Mouse (Mus musculus) c-Kit-positive CD71-negative TER-119-negative erythroid progenitor cells, embryonic 14.5 days (primary cell): ENCODE data around the gene Sugp2.
"Not testable (repeated sequence)": the region's sequence is repeated elsewhere in the genome, so short reads cannot be mapped to it uniquely, and the experiment has no call there.

Source experiments
- DNase-seq: peaks from one replicate; pipeline ENCODE4 v3.0.0-alpha.2; 2013; ENCODE audit warnings: low read depth

Gene Sugp2

DNA sequence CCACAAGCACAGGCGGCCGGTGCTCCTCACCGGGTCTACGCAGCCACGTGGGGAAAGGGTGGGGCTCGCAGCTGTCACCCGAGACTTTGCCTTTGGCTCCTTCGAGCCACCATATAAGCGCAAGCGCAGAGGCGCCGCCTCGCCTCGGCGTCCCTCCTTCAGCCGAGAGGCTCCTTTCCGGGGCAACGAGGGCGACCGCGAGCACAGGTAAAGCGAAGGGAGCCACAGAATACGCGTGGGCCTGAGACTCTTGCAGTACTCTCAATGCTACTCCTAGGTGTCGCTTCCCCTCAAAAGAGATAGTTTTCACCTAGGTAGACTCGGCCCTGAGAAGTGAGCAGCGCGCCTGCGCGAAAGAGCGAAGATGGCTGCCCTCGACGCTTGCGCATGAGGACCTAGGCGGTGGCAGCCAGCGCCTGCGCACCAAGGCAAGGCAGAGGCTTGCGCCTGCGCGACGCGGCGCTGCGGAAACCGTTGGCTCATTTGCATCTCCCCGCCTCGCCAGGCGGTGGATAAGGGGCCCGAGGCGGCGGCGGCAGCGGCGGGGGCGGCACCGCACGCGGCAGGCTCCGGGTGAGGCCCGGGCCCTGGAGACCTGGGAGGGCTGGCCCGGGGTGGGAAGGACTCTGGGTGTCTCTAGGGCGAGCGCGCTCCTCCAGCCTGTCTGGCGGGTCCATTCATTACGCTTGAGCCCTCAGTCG lies at the start of gene Sugp2, which contains the start of gene Armc6:
TSS of gene Sugp2 (plus strand) at position 147 of the 701 bp plus-strand sequence.
TSS of gene Armc6 (minus strand) at position 387 of the 701 bp plus-strand sequence.
- peak; percentile 95 for DNase-seq

DNA sequence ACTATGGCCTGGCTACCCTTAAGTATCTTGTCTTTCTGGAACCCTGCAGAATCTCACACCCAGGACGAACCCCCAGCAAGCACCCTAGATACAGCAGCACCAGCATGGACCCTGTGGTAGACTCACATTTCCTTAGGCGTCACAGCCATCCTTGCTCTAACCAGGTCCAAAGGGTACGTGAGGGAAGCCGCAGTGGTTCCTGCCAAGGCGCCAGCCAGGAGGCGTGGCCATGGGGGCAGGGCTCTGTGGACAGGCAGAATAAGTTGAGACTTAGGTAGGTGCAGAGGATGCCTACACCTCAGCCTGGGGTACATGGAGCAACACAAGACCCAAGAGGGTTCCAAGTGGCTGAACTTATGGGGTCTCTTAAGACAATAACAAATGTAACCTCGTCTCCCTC lies 45.3 kb upstream of the Sugp2 start:
- no peak for DNase-seq

DNA sequence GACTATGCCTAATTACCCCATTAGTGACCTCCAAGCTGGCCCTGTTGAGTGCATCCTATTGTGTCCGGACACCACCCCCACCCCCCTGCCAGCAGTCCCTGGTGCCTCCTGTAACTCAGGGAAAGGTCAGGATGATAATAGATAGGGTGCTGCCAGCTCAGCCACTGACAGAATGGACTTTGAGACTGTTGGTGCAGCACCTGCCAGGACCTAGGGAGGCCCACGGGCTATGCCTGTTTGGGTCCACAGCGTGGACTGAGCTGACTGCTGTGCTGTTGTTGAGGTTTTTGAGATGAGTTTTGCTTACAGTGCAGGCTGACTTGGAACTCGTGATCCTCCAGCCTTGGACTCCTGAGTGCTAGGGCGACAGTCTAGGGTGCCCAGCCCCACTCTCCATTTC lies 40.8 kb upstream of the Sugp2 start:
- DNase-seq = no peak

DNA sequence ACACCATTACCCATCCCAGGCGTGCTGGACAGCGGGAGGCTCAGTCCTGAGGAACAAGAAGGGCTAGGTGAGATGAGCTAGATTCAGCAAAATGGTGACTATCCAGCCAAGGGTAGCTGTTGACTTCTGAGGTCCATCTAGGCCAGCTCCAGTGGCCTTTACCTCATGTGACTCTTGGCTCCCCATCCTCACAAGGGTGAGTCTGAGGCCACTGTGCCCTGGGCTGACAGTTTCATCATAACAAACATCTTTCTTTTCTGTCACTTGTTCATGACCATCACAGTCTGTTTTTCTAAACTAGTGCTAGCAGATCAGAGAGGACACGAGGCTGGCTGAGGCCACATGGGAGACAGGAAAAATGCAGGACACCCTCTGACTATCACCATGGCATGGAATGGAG lies 39.8 kb upstream of the Sugp2 start:
- no peak for DNase-seq

DNA sequence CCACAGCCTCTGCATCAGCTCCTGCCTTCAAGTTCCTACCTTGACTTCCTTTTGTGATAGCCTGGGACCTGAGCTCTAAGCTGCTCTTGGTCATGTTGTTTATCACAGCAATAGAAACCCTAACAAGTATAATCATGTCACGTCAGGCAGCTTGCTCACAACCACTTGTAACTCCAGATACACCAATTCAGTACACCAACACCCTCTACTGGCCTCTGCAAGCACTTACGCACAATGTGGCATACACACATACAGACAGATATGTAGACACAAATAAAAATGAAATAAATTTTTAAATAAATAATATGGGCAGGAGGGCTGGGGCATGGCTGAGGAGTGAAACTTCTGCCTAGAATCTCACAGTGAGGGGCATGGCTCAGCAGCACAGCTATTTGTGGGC lies 38.3 kb upstream of the Sugp2 start:
- no peak for DNase-seq

DNA sequence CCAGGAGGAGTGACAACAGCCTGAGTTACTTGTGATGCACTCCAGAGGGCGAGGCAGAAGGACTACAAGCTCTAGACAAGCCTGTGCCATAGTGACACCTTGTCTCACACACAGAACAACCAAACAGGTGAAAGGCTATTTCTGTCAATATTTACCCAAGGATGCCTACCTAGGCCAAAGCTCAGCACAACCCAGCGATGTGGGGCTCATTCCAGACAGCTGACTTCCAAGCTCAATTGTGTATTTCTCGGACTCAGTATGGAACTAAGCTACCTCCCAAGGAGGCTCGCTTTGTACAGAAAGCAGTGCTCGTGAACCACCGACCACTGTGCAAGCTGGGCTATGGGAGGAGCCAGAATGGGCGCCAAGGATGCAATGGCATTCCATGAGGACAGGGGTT lies 36.4 kb upstream of the Sugp2 start:
- no peak for DNase-seq

DNA sequence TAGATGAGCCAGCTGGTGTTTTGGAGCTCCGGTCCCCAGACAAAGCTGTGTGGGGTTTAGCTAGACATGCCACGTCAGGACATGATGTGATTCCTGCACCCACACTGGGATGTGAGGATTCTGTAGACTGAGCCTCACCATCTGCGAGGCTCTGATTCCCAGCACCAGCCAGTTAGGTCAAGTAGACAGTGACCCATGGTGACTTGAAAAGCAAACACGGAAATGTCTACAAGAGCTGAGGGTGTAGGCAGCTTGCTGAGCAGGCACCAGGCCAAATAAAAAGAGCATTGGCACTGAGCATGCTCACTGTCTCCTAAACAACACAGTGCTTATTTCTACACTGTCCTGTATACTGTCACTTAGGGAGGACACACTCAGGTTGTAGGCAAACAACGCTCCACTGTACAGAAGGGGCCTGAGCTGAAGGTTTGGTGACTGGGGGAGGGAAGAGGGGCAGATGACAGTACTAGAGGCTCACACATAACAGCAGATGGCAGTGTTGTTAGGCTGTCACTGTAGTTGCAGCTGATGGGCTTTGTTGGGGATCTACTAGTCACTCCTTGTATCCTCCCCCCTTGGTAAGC lies 33.8 kb upstream of the Sugp2 start:
- peak; percentile 19 for DNase-seq

DNA sequence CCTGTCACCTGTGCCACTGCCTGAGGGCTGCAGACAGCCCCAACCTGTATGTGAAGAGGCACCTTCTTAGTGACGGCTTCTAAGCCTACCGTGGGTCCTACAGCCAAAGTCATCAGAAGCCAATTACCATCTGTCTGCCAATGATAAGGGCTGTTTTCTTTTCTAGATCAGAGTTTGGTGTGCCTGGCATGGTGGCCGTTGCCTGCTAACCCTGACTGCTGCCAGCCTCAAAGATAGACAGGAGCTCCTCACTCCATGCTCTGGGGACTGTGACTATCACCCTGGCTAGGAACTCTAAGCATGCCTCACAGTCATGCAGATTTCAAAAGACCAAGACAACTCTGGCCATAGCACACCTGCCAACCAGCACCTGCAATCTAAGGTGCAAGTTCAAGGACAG lies 32.6 kb upstream of the Sugp2 start:
- peak; percentile 12 for DNase-seq

DNA sequence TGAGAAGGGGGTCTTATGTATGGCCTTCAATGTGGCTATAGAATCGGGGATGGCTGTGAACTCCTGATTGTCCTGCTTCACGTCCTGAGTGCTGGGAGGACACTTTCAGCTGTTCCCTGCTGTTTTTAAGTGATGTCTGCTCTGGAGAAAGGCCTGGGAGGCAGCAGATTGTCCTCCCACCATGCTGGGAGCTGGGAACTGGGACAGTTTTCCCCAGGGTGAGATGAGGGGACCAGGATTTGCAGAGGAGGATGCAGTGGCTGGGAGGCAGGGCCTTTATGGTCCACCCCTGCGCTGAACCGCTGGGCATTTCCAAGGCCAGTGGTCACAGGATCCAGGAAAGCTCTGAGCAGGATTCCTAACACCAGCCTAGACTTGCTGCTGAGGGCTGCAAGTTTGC lies 31.0 kb upstream of the Sugp2 start:
- DNase-seq = no peak

DNA sequence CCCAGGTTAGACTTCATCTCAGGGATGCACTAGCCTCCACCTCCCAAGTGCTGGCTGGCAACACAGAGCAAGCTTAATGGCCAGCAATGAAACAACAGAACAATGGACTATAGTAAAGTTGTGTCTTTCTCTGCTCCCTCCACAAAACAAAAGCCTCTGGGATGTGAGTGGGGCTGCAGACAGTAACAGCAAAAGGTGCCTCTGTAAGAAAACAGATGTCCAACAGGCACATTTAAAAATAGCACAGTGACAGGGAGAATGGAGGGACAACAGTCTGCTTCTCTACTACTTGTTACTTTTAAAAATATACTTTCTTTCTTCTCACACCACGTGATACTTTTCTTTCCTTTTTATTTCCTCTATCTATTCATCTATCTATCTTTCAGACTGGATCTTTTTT lies 29.3 kb upstream of the Sugp2 start:
- no peak for DNase-seq

DNA sequence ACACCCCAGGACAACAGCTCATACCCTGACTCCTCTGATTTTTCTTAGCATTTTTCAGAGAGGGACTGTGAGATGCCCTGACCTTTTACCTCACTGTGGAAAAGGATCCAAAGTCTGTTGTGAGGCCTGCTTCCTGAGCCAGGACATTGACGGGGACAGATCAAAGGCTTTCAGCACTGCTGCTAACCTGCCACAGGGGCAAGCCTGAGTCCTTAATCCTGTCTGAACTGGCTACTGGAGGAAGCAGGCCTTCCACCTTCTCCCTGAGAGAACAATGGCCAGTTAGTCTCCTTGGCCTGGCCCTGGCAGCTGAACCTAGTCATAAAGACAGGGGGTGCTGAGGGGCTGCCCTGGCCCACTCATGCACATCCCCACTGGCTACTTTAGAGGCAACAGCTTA lies 25.9 kb upstream of the Sugp2 start:
- no peak for DNase-seq

DNA sequence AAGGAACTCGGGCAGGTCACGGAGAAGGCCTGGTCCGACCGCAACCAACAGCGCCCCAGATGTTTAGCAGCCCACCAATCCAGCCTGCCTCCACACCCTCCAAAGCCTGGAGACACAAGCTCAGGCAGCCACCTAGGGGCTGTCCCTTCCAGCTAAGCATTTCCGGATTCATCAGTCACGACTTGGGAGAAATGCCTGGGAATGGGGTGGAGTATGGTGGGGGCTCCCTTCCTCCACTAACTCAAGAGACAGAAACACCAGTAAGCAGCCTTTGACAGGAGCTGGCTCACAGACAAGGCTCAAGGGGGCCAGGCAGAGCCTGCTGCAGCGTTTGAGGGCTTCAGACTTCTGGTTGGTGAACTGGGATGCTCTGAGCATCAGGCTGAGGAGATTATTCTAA lies 23.5 kb upstream of the Sugp2 start:
- DNase-seq = no peak

DNA sequence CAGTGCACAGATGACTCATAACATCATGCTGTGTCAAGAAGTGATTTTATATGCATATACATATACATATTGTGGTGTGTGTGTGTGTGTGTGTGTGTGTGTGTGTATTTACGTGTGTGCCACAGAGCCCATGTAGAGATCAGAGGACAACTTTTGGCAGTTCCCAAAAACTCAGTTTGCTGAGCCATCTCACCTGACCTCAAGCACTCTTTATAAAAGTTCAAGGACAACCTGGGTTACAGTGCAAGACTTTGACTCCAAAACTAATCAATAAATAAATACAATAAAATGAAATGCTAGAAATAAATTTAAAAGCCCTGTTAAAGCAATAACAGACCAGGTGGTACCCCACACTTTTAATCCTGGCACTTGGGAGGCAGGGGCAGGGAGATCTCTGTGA lies 22.8 kb upstream of the Sugp2 start:
- no peak for DNase-seq

DNA sequence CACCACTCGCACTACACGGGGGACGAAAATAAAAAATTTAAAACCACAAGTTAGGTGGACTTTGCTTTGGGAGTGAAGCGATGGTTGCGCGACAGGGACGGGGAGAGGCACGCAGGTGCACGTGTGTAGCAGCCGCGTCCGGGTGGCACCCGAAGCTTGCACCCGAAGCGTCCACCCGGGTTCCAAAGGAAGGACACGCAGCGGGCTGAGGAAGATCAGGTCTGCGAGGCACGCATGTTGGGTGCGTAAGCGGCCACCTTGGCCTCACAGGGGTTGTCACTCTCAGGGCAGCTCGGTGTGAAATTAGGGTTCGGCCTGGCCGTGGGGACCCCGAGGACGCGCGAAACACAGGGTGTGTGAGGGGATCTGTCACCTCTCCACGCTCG lies 22.3 kb upstream of the Sugp2 start:
- no peak for DNase-seq

DNA sequence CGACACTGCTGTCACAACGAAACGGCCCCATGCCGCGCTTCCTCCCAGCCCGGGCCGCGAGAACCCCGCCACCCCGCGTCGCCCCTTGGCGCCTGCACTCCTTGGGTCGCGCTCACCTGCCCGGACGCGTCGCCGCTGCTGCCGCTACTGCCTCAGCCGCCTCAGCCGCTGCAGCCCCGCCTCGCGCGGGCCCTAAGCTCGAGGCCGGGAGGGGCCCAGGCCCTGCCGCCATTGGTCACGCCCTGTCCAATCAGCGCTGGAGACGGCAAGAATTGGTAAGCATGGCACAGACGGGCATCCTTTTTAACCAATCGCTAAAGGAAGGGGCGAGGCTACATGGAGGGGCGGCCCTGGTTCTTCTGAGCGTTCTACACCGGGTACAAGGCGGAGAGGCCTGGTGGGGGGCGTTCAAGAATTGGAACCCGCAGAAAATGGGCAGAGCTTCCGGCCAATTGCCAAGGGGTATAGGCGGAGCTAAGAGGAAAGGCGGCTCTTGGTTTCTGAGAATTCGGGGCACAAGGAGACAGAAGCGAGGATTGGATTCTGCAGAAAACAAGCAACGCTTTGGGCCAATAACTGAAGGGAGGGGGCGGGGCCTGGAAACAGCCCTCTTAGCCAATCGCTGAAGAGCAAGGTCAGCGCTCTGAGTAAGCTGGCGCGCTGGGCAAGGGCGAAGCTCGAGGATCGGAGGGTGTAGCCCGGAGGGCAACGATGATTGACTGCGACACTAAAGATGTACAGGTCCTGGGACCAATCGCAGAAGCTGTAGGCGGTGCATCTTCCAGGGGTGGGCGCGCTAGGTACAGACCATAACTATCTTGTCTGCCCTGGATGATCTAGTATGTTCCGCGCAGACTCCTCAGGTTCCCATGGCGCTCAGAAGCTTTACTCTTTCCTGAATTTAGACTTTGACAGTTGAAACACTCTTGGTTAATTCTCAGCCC lies 21.6 kb upstream of the Sugp2 start, which contains the start of gene Slc25a42:
TSS of gene Slc25a42 (minus strand) at position 194 of the 944 bp plus-strand sequence.
- peak; percentile 98 for DNase-seq

DNA sequence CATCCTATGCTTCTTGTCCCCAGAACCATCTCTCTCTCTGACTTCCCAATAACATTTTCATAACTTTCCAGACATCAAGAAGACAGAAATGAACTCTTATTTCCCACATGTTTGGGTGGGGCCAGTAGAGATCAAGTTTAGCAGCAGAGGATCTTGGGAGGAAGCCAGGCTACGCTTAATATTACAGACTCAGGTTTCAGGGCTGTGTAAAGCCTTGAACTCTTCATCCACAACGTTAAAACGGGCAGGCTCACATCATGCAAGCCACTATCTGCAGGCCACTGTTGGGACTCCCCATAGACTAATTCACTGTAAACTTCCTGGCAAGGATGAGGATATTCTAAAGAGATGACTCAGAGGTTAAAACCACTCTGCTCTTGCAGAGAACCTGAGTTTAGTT lies 19.6 kb upstream of the Sugp2 start:
- DNase-seq = no peak

DNA sequence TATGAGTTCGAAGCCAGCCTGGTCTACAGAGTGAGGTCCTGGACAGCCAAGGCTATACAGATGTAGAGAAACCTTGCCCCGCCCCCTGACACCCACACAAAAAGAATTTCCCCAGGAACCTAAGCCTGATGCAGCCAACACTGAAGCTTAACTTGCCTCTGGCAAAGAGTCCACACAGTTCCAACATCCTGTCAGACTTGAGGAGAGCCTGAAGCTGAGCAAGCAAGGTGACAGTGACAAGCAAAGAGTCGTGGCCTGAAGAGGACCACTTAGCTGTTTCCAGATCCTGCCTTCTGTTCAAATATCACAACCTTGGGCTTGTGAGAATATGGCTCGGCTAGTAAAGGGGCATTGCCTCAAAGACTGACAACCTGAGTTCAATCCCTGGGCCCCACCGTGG lies 18.9 kb upstream of the Sugp2 start:
- no peak for DNase-seq

DNA sequence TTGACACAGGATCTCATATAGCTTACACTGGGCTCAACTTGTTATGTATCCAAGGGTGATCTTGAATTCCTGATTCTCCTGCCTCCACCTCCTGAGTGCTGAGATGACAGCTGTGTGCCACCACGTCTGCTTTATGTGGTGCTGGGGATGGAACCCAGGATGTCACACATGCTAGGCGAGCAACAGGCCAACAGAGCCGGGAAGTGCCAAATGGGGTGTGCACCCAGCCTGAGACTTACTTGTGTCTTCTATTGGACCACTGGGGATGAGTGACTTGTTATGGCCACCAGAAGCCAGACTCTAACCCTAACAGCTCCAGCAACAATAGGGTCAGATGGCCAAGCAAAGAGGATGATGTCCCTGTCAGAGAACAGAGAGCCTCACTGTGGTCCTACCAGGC lies 17.9 kb upstream of the Sugp2 start:
- not testable (repeated sequence) for DNase-seq

DNA sequence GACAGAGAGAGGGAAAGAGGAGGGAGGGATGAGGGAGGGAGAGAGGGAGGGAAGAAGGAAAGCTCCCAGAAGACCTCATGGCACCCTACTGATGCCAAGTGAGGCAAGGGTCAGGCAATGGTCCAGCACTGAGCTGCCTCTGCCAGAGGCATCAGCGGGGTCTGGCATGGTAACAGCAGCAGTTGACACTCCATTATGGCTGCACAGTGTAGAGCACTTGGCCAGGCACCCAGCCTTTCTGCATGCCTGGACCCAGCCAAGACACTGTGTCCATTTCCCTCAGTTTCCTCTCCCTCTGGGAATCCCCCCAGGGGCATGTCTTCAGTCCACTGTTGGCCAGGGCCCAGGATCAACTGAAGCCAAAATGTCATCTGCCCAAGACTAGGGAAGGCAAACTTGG lies 17.5 kb upstream of the Sugp2 start:
- no peak for DNase-seq

DNA sequence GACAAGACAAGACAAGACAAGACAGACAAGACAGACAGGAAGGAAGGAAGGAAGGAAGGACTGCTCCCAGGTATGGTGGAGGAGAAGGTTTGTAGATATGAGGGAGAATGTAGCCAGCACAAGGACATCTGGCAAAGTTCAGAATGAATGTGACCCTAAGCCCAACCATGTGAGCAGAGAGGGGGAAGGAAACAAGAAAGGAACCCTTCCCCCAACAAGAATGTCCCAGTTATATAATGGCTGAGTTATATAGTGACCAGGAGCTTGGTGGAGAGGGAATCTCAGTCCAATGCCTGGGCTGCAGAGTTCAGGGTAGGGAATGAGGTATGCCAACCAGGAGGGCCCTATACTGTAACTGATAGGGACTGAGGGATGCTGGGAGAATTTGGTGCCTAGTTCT lies 16.6 kb upstream of the Sugp2 start:
- no peak for DNase-seq

DNA sequence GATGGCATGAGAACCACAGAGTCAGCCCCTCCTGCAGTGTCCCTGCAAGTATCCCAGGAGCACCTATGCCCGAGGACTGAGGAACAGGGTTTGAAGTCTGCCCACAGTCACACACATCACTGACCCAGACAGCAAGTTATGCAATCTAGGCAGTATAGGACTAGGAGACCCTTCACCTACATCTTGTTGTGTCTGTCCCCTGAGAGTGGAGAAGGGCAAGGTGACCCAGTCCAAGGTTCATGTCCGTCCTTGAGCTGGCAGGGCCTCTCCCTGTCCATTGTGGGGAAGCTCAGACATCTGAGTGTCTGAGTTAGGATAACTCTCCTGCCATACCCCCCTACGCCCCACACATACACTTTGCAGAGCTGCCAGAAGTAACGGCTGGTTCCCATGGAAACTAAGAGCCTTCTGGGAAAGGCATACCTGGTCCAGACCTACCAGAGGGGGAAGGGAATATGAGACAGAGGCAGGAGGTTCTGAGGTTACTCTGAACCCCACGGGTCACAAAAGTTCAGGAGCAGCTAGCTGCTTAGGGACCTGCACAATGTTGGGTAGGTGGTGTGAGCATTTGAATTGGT lies 14.8 kb upstream of the Sugp2 start:
- no peak for DNase-seq

DNA sequence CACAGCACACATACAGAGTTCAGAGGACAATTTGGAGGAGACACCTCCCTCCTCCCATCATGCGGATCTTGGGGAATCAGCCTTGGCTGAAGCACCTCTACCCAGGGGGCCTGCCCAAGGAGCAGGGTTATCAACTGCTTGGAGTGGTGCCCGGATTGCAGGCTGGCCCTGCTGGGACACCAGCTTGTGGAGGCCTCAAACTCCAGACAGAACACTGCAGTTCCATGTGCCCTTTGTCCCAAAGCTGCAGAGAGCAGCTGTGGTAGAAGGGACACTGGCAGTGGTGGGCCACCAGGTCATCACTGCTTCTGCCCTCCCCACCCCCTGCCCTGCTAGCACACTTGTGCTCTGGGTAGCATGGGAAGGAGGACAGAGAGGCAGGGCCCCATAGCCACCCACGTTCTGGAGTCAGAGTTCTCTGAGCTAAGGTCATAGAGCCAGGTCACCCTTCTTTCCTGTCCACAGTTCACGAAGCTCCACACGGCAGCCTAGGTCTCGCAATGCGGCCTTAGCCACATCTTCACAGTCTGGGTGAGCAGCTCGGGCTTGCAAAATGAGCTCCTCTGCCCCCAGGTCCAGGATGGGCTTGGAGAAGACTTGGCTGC lies 13.7 kb upstream of the Sugp2 start:
- DNase-seq = no peak
